Mouse (Mus musculus): ENCODE results near the gene Mtr. TPM values are rescaled to one million over a fixed set of nuclear protein-coding genes. Genes with fewer than 3 reads are reported as not detected.
"Not testable (repeated sequence)": the region's sequence is repeated elsewhere in the genome, so short reads cannot be mapped to it uniquely, and the experiment has no call there.

Mtr gene
- total and polyA plus RNA-seq, 2 experiments from 2014 or later = 9.8 to 25.3 TPM

DNA sequence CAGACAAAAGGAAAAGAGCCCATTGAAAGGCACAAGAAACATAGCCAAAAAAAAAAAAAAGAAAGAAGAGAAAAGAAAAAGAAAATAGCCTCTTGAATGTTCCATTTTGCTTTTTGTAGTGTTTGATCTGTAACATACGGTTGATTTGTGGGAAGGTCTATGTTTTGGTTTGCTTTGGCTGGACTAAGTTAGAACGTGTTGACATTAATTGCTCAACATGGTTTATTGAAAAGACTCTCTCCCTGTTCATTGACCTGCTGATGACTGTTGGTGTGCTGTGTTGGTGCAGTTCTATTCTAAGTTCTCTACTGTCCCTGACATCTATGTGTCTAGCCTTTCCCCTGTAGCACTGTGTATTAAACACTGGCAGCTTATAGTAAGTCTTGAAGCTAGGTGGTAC, 111.5 kb downstream of the Mtr start:
- H3K9me3 ChIP-seq (replicated peaks; ENCODE audit: control insufficient read depth, low read length) = no peaks in the 10 kb centered on the region
- H3K27ac ChIP-seq (ENCODE audit: low read depth) = no peak overlapping the region
- H3K36me3 ChIP-seq (replicated peaks; ENCODE audit: control insufficient read depth, insufficient read depth, low read length) = no peaks in the 10 kb centered on the region
- H3K4me2 ChIP-seq (ENCODE audit: low read depth, low read length) = no peak overlapping the region
- WGBS = 77% methylated on average over 2 of the region's 2 CpGs
- H3K9ac ChIP-seq (replicated peaks; ENCODE audit: low read depth, low read length) = no peak overlapping the region
- H3K4me3 ChIP-seq (ENCODE audit: low read depth, low read length) = no peak overlapping the region
- DNase-seq (ENCODE audit: low spot score) (no peak), ATAC-seq (ENCODE audit: insufficient read depth, low read depth) (no peak)
- H3K27me3 ChIP-seq (ENCODE audit: control insufficient read depth, insufficient read depth, low read length) = no peaks in the 10 kb centered on the region
- no peaks in the 10 kb centered on the region for H3K4me1 ChIP-seq (ENCODE audit: control insufficient read depth, insufficient read depth)
- TF ChIP-seq EP300 (IDR thresholded peaks at IDR 0.05; ENCODE audit: low read depth) (no peak), CTCF (IDR thresholded peaks at IDR 0.05; ENCODE audit: low read depth) (no peak)

DNA sequence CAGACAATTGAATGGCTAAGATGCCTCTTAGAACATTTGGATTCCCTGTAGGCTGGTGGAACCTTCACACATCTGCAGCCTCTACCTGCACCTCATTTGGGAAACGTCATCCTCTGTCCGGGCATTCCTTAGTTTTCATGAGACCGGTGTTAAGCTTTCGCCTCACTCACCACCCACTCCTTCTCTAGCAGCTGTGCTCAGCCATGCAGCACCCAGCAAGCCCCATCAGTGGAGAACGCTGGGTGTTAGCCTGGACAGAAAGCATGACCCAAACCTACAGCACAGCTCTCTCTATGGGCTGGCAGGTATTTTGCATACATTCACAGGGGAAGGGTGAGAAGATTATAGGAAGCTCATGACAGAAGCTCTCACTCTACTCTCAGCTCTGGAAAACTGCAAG, 114.6 kb downstream of the Mtr start:
- ATAC-seq (ENCODE audit: insufficient read depth, low read depth) (no peak), DNase-seq (ENCODE audit: low spot score) (no peak)
- no peak overlapping the region for H3K4me3 ChIP-seq (ENCODE audit: low read depth, low read length)
- 0 out of 2 replicates have a peak, but pooled peaks cover 6% of the 10 kb centered on the region for H3K4me1 ChIP-seq (ENCODE audit: control insufficient read depth, insufficient read depth)
- no peaks in the 10 kb centered on the region for H3K27me3 ChIP-seq (ENCODE audit: control insufficient read depth, insufficient read depth, low read length)
- no peaks in the 10 kb centered on the region for H3K36me3 ChIP-seq (replicated peaks; ENCODE audit: control insufficient read depth, insufficient read depth, low read length)
- no peak overlapping the region for H3K27ac ChIP-seq (ENCODE audit: low read depth)
- TF ChIP-seq EP300 (IDR thresholded peaks at IDR 0.05; ENCODE audit: low read depth) (no peak), CTCF (IDR thresholded peaks at IDR 0.05; ENCODE audit: low read depth) (no peak)
- no peak overlapping the region for H3K4me2 ChIP-seq (ENCODE audit: low read depth, low read length)
- no peaks in the 10 kb centered on the region for H3K9me3 ChIP-seq (replicated peaks; ENCODE audit: control insufficient read depth, low read length)
- H3K9ac ChIP-seq (replicated peaks; ENCODE audit: low read depth, low read length) = no peak overlapping the region
- WGBS = 59% methylated on average over 5 of the region's 5 CpGs

DNA sequence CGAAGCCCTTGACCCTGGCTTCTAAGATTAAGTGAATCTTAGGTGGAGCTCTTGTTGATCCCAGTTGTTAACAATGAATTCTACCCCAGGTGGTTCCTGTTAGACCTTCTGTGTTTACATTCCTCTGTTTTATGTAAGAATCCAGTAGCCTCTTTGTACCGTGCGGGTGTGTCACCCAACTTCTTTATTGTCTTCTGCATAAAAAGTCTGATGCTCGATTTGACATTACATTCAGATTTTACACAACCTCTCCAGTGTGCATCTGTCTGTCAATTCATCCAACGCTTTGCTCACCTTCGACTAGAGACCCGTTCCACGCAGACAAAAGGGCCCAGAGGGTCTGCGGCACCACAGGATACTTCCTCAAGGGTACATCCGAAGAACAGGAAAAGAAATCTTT, 121.5 kb downstream of the Mtr start:
- H3K9ac ChIP-seq (replicated peaks; ENCODE audit: low read depth, low read length); H3K36me3 ChIP-seq (replicated peaks; ENCODE audit: control insufficient read depth, insufficient read depth, low read length); H3K4me3 ChIP-seq (ENCODE audit: low read depth, low read length); H3K27ac ChIP-seq (ENCODE audit: low read depth); ATAC-seq (ENCODE audit: insufficient read depth, low read depth); DNase-seq (ENCODE audit: low spot score); H3K27me3 ChIP-seq (ENCODE audit: control insufficient read depth, insufficient read depth, low read length); H3K9me3 ChIP-seq (replicated peaks; ENCODE audit: control insufficient read depth, low read length); H3K4me2 ChIP-seq (ENCODE audit: low read depth, low read length): not testable (repeated sequence)
- peaks cover 25% of the 10 kb centered on the region for H3K4me1 ChIP-seq (ENCODE audit: control insufficient read depth, insufficient read depth)
- WGBS = 86% methylated on average over 10 of the region's 10 CpGs

- H3K9ac ChIP-seq (replicated peaks; ENCODE audit: low read depth, low read length) = no peak overlapping the region
- 19% methylated on average over 7 of the region's 7 CpGs for WGBS
Measured at GRCm38 (mm10) chr13:12133549-12133948, 124.4 kb downstream of the Mtr start.

More at GRCm38 (mm10) chr13:12133549-12133948, 124.4 kb downstream of the Mtr start:
- DNase-seq (ENCODE audit: low spot score) = peak; percentile 94
- no peaks in the 10 kb centered on the region for H3K36me3 ChIP-seq (replicated peaks; ENCODE audit: control insufficient read depth, insufficient read depth, low read length)
- H3K4me1 ChIP-seq (ENCODE audit: control insufficient read depth, insufficient read depth) = peaks cover 46% of the 10 kb centered on the region
- no peak overlapping the region for H3K4me2 ChIP-seq (ENCODE audit: low read depth, low read length)
- peak overlapping the region; percentile 97 for H3K27ac ChIP-seq (ENCODE audit: low read depth)
- TF ChIP-seq EP300 (IDR thresholded peaks at IDR 0.05; ENCODE audit: low read depth) = peak; percentile 100
- TF ChIP-seq CTCF (IDR thresholded peaks at IDR 0.05; ENCODE audit: low read depth) = no peak
- H3K9me3 ChIP-seq (replicated peaks; ENCODE audit: control insufficient read depth, low read length) = no peaks in the 10 kb centered on the region
- no peak overlapping the region for H3K4me3 ChIP-seq (ENCODE audit: low read depth, low read length)
- no peaks in the 10 kb centered on the region for H3K27me3 ChIP-seq (ENCODE audit: control insufficient read depth, insufficient read depth, low read length)
- ATAC-seq (ENCODE audit: insufficient read depth, low read depth) = peak; percentile 92

Other genes starting within 250 kb of the Mtr start
- 317 and 396 TPM in 2 replicates for gene Ryr2, start 151.2 kb downstream of the Mtr start, total RNA-seq (2014; rRNA removed; ENCODE audit: low replicate concordance)
- gene Ryr2, start 151.2 kb downstream of the Mtr start, polyA plus RNA-seq (2015; fragmentation: Nextera tagmentation; extraction: Ambion mirVana) = 48.2 and 61.4 TPM in 2 replicates
- gene Actn2, start 82.6 kb upstream of the Mtr start, total RNA-seq (2014; rRNA removed; ENCODE audit: low replicate concordance) = 1,276 and 1,578 TPM in 2 replicates
- gene Actn2, start 82.6 kb upstream of the Mtr start, polyA plus RNA-seq (2015; fragmentation: Nextera tagmentation; extraction: Ambion mirVana) = 2,012 and 2,143 TPM in 2 replicates
- 6.5 and 9.3 TPM in 2 replicates for gene Heatr1, start 136.9 kb upstream of the Mtr start, total RNA-seq (2014; rRNA removed; ENCODE audit: low replicate concordance)
- 3.3 and 3.5 TPM in 2 replicates for gene Heatr1, start 136.9 kb upstream of the Mtr start, polyA plus RNA-seq (2015; fragmentation: Nextera tagmentation; extraction: Ambion mirVana)
- 14.1 and 21.8 TPM in 2 replicates for gene Lgals8, start 206.8 kb upstream of the Mtr start, total RNA-seq (2014; rRNA removed; ENCODE audit: low replicate concordance)
- gene Lgals8, start 206.8 kb upstream of the Mtr start, polyA plus RNA-seq (2015; fragmentation: Nextera tagmentation; extraction: Ambion mirVana) = 17.5 and 18.0 TPM in 2 replicates